Mouse (Mus musculus) gastrocnemius, adult 2 months (tissue): ENCODE results near the gene Btbd9. TPM values are rescaled to one million over a fixed set of nuclear protein-coding genes. Genes with fewer than 3 reads are reported as not detected.

Experiments used
- DNase-seq: peaks from one replicate; pipeline ENCODE4 v3.0.0; 2022
- H3K27ac ChIP-seq: fragments of 200-600 bp; 2 replicates; pipeline ENCODE4 v1.8.1; 2022; ENCODE audit warnings: mild to moderate bottlenecking
- H3K4me3 ChIP-seq: fragments of 200-600 bp; 2 replicates; pipeline ENCODE4 v1.8.1; 2022; ENCODE audit warnings: mild to moderate bottlenecking, moderate library complexity
- CTCF ChIP-seq: fragments of 200-600 bp; IDR thresholded peaks from 2 replicates; pipeline ENCODE4 v1.8.1; 2022; ENCODE audit warnings: antibody characterized with exemption, mild to moderate bottlenecking, moderate library complexity
- intact Hi-C: fragments of 180-260 bp; cut with DNase I; formaldehyde crosslinking; loops from one replicate; pipeline ENCODE4 v1.15.1; 2025
- total RNA-seq, 2 experiments: library from RNA; stranded (reverse); gene quantifications; 2 replicates each; pipeline ENCODE4 v1.2.3; 2021

The Btbd9 gene
- total RNA-seq, 2 experiments from 2014 or later, result 11.9 to 14.7 TPM

- Histone ChIP-seq H3K27ac (peak overlapping the region; percentile 85), H3K4me3 (peak overlapping the region; percentile 8)
- TF ChIP-seq CTCF, result no peak
- peak; percentile 70 for DNase-seq
- intact Hi-C loops, result loop anchor here (5.0 kb wide), 2 partner anchors 42 to 257 kb away; no protein-coding TSS in a partner anchor
Observed at GRCm38 (mm10) chr17:30200283-30200682, 376.0 kb downstream of the Btbd9 start.

DNA sequence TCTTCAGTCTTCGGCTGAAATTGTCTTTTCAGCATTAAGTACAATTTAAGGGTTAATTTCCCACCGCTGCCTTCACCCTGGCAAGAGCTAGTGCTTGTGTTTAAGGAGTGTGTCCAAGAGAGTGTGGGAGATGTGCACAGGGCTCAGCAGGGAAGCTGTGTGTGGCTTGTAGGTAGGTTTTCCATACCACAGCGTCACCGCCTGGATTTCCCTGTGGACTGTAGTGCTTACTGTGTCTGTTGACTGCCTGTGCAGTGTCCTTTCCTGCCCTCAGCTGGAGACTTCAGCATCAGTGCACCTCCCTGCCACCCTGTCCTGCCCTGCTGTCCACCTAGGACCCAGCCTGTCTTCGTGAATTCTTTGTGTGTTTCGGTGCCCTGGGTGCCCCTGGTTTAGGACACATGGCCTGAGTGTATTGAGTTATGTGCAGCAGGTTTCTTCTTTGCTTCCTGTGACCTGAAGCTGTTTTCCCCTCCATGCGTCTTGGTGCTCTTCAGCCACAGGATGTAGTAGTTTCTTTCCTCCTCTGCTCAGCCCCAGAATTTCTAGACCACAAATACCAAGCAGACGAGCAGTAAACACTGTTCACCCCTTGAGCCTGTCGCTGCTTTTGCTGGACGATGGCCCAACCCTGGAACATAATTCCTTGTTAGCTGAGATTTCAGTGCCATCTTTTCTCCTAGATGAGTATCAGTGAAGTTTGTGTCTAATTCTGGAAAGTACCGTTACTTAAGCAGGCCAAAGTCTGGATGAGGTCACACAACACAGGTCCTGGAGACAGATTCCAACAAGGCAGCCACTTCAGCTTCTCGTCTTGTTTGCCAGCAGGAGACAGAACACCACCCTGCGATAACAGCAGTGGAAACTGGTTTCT, 376.7 kb downstream of the Btbd9 start:
- Histone ChIP-seq H3K4me3 (peak overlapping the region; percentile 8; the same call in 1 of the 2 replicates), H3K27ac (peak overlapping the region; percentile 85)
- DNase-seq, result peak; percentile 76
- intact Hi-C loops, result loop anchor here (5.0 to 10.0 kb wide), 5 partner anchors 43 to 258 kb away; partner anchors contain the start of genes Mdga1 and Zfand3
- TF ChIP-seq CTCF, result no peak; the same call in 1 of the 2 replicates

GRCm38 (mm10) chr17:30198422-30198821, 377.9 kb downstream of the Btbd9 start:
- DNase-seq, result peak; percentile 83
- intact Hi-C loops, result loop anchor here (5.0 to 10.0 kb wide), 3 partner anchors 86 to 224 kb away; partner anchors contain the start of genes Mdga1 and Zfand3
- peak overlapping the region; percentile 49 for H3K4me3 ChIP-seq
- TF ChIP-seq CTCF, result peak; percentile 14; the same call in 1 of the 2 replicates
- H3K27ac ChIP-seq, result peak overlapping the region; percentile 85

- intact Hi-C loops, result loop anchor here (5.0 to 10.0 kb wide), 3 partner anchors 85 to 223 kb away; partner anchors contain the start of genes Mdga1 and Zfand3
- no peak for TF ChIP-seq CTCF
- Histone ChIP-seq H3K4me3 (peak overlapping the region; percentile 49), H3K27ac (peak overlapping the region; percentile 85)
- peak; percentile 76 for DNase-seq
Observed at GRCm38 (mm10) chr17:30197280-30198030, 378.8 kb downstream of the Btbd9 start.

DNA sequence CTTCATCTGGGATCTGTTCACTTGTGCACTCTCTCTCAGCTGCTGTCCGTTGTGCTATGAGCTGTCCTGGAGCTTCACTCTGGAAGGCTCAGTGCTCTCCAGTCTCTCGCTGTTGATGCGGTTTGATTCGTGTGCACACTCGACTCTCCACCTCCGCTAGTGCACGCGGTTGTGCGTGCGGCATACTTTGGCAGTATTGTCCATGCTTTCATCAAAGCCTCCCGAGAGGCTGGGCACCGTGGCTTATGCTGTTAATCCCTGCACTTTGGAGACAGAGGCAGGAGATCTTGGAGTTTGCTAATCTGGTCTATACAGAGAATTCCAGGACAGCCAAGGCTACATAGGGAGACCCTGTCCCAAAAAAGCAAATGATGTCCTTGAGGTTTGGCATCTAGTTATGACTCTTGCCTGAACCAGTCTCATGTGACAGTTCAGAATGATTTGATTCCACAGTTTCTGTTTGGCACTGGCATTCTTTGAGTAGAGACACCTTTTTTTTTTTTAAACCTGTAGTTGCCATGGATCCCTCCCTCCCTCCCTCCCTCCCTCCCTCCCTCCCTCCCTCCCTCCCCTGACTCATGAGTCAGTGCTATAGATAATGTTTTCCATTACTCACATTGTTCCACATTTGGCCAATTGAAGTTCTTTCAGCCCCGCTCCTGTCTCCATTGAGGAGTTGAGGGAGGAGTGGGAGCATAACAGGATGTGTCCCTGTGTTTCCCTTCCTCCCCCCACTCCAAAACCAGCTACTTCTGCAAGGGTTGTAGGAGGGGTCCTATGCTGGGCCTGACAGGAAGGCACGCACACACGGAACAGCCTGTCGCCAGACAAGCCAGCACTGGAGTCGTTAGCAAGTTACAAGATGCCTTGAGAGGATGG, 379.6 kb downstream of the Btbd9 start:
- peak; percentile 36 for DNase-seq
- TF ChIP-seq CTCF, result no peak
- Histone ChIP-seq H3K27ac (peak overlapping the region; percentile 85), H3K4me3 (peak overlapping the region; percentile 49)
- intact Hi-C loops, result loop anchor here (5.0 to 10.0 kb wide), 3 partner anchors 84 to 222 kb away; partner anchors contain the start of genes Mdga1 and Zfand3

DNA sequence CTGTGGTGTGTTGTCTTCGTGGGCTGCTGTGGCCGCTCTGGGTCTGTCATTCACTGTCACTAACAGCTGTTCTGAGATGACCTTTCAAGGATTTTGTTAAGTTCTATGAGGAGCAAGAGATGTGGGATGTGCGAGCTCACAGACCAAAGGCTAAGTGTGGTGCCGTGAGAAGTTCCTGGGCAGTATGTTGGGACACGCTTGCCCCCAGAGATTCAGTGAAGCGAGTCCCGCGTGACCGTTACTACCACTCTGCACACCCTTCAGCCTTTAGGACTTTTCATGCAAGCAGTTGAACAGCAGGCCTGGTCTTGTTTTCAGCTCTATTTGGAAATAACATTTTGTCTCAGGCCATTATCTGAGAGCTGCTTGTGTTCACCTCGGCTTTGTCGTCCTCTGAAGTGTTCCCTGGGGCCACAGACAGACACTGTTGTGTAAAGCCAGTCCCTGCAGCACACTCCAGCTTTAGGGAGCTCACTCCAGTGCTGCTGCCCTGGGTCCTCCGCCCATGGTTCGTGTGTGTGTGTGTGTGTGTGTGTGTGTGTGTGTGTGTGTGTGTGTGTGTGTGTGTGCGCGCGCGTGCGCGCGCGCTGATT, 380.6 kb downstream of the Btbd9 start:
- H3K27ac ChIP-seq, result peak overlapping the region; percentile 64

GRCm38 (mm10) chr17:30194629-30195445, 381.5 kb downstream of the Btbd9 start:
- peak; percentile 53 for TF ChIP-seq CTCF
- peak overlapping the region; percentile 64 for H3K27ac ChIP-seq
- intact Hi-C loops, result loop anchor here (5.0 to 10.0 kb wide), 3 partner anchors 83 to 220 kb away; partner anchors contain the start of genes Mdga1 and Zfand3
- H3K4me3 ChIP-seq, result no peak overlapping the region
- peak; percentile 20 for DNase-seq

More for the DNA sequence above, 380.6 kb downstream of the Btbd9 start:
- peak; percentile 30 for DNase-seq
- intact Hi-C loops, result loop anchor here (5.0 to 10.0 kb wide), 3 partner anchors 83 to 221 kb away; partner anchors contain the start of genes Mdga1 and Zfand3
- no peak for TF ChIP-seq CTCF
- no peak overlapping the region for H3K4me3 ChIP-seq

DNA sequence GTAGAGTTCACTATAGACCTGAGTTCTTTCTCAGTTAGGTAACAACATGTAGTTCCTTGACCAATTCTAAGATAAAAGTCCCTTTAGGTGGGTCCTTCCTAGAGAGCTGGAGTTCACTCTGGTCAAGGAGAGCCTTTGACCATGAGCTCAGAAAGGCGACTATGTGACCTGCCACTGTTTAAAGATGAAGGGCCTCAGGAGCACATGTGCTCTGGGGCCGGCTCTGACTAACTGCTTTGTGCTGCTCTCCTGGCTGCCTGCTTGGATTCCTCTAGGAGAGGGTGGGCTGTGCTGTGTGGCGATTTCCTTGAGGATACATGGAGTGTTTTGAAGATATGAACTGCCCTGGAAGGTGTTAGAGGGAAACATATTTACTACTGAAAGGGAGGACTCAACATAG, 382.2 kb downstream of the Btbd9 start:
- Histone ChIP-seq H3K4me3 (no peak overlapping the region), H3K27ac (no peak overlapping the region; the same call in 1 of the 2 replicates)
- DNase-seq, result no peak
- no peak for TF ChIP-seq CTCF
- intact Hi-C loops, result loop anchor here (10.0 kb wide), 2 partner anchors 189 to 219 kb away; partner anchors contain the start of genes Mdga1 and Zfand3

GRCm38 (mm10) chr17:30193615-30194014, 382.7 kb downstream of the Btbd9 start:
- TF ChIP-seq CTCF, result no peak
- intact Hi-C loops, result loop anchor here (10.0 kb wide), 2 partner anchors 189 to 219 kb away; partner anchors contain the start of genes Mdga1 and Zfand3
- no peak overlapping the region for H3K4me3 ChIP-seq
- DNase-seq, result no peak
- H3K27ac ChIP-seq, result peak overlapping the region; percentile 5

- no peak for DNase-seq
- no peak overlapping the region for H3K4me3 ChIP-seq
- H3K27ac ChIP-seq, result no peak overlapping the region
- intact Hi-C loops, result loop anchor here (10.0 kb wide), 2 partner anchors 188 to 218 kb away; partner anchors contain the start of genes Mdga1 and Zfand3
- no peak for TF ChIP-seq CTCF
Observed at GRCm38 (mm10) chr17:30192416-30193005, 383.8 kb downstream of the Btbd9 start.
